Mouse (Mus musculus) liver, adult (tissue): ENCODE results near the gene Tmbim7.

Experiments
- GATA4 ChIP-seq: IDR thresholded peaks from 2 replicates; pipeline ENCODE4 v1.6.1; 2014; ENCODE audit warnings: mild to moderate bottlenecking, low read length; ENCODE audit not compliant: insufficient replicate concordance

The Tmbim7 gene

GRCm38 (mm10) chr5:3650881-3651280, at the start of gene Tmbim7:
Gene Tmbim7 (plus strand): TSS chr5:3651181.
- no peak for TF ChIP-seq GATA4

GRCm38 (mm10) chr5:3607114-3607513, 43.9 kb upstream of the Tmbim7 start:
- TF ChIP-seq GATA4: no peak

GRCm38 (mm10) chr5:3609241-3609640, 41.7 kb upstream of the Tmbim7 start:
- TF ChIP-seq GATA4: no peak

GRCm38 (mm10) chr5:3620486-3620885, 30.5 kb upstream of the Tmbim7 start:
- no peak for TF ChIP-seq GATA4

GRCm38 (mm10) chr5:3630055-3630454, 20.9 kb upstream of the Tmbim7 start:
- no peak for TF ChIP-seq GATA4

- no peak for TF ChIP-seq GATA4
These were observed 19.3 kb upstream of the Tmbim7 start for GRCm38 (mm10) chr5:3631512-3632271.

- TF ChIP-seq GATA4: no peak
These were observed 18.7 kb upstream of the Tmbim7 start for GRCm38 (mm10) chr5:3632285-3632684.

- TF ChIP-seq GATA4: no peak
These were observed 17.7 kb upstream of the Tmbim7 start for GRCm38 (mm10) chr5:3633315-3633714.

GRCm38 (mm10) chr5:3633951-3634350, 17.0 kb upstream of the Tmbim7 start:
- no peak for TF ChIP-seq GATA4

GRCm38 (mm10) chr5:3635286-3635685, 15.7 kb upstream of the Tmbim7 start:
- TF ChIP-seq GATA4: no peak

- TF ChIP-seq GATA4: no peak
These were observed 6.4 kb upstream of the Tmbim7 start for GRCm38 (mm10) chr5:3644621-3645020.

GRCm38 (mm10) chr5:3645326-3645725, 5.7 kb upstream of the Tmbim7 start:
- TF ChIP-seq GATA4: no peak

- TF ChIP-seq GATA4: no peak
These were observed 4.4 kb upstream of the Tmbim7 start for GRCm38 (mm10) chr5:3646539-3646938.

GRCm38 (mm10) chr5:3646991-3647707, 3.8 kb upstream of the Tmbim7 start:
- TF ChIP-seq GATA4: no peak

- TF ChIP-seq GATA4: 0 out of 2 replicates have a peak, but pooled peaks have one; percentile 23
These were observed 3.3 kb upstream of the Tmbim7 start for GRCm38 (mm10) chr5:3647708-3648121.

- no peak for TF ChIP-seq GATA4
These were observed 2.7 kb upstream of the Tmbim7 start for GRCm38 (mm10) chr5:3648206-3648848.
